Comparison of ENCODE assay signal across 8 mouse cellular contexts in the genomic region with DNA sequence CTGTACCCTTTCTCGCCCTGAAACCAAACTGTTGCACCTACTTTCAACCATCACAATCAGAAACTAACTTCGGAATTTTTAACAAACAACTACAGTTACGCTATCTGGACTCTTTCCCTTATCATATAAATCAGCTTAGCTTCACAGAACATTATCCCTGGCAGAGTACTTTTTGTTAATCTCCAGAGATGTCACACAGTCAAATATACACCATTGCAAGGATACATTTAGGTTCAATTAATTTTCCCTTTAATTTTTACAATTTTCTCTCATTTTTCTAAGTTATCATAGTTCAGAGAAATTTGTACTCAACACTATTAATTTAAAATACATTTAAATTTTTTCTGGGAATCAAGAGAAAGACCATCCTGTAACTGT. TPM values are rescaled to one million over a fixed set of nuclear protein-coding genes. Genes with fewer than 3 reads are reported as not detected.
DNase-seq lines count a peak whose midpoint lies in the region; ATAC-seq lines count a peak whose summit lies in the region.

No protein-coding gene starts in this region.

- peaks cover 0 to 10% of the 10 kb centered on the region in 2 experiments; a peak in 2 of 4 replicates for H3K4me1 ChIP-seq in heart, embryonic 14.5 days (ENCODE audit: control insufficient read depth in 2 of 2, insufficient read depth in 2 of 2, low read length in 2 of 2)
- H3K4me1 ChIP-seq in embryonic facial prominence, embryonic 10.5 days = peaks cover 14% of the 10 kb centered on the region
- H3K4me1 ChIP-seq in intestine, embryonic 14.5 days (replicated peaks; ENCODE audit: control insufficient read depth, insufficient read depth, low read length) = peaks cover 9% of the 10 kb centered on the region
- peaks cover 10% of the 10 kb centered on the region for H3K4me1 ChIP-seq in midbrain, embryonic 14.5 days (ENCODE audit: control insufficient read depth, insufficient read depth, low read length)

- peak overlapping the region; percentile 99 for H3K9ac ChIP-seq in heart, embryonic 14.5 days (ENCODE audit: low read length)
- H3K9ac ChIP-seq in intestine, embryonic 14.5 days (ENCODE audit: low read length) = peak overlapping the region; percentile 96
- no peak overlapping the region for H3K9ac ChIP-seq in midbrain, embryonic 14.5 days (replicated peaks; ENCODE audit: low read length)

- H3K9me3 ChIP-seq in heart, embryonic 14.5 days (ENCODE audit: control insufficient read depth, low read length) = no peaks in the 10 kb centered on the region
- no peaks in the 10 kb centered on the region for H3K9me3 ChIP-seq in embryonic facial prominence, embryonic 10.5 days
- no peaks in the 10 kb centered on the region for H3K9me3 ChIP-seq in intestine, embryonic 14.5 days (ENCODE audit: control insufficient read depth, low read length)
- H3K9me3 ChIP-seq in midbrain, embryonic 14.5 days (ENCODE audit: control insufficient read depth, low read length) = no peaks in the 10 kb centered on the region

- H3K36me3 ChIP-seq in heart, embryonic 14.5 days (ENCODE audit: control insufficient read depth, insufficient read depth, low read length) = no peaks in the 10 kb centered on the region
- no peaks in the 10 kb centered on the region for H3K36me3 ChIP-seq in embryonic facial prominence, embryonic 10.5 days (replicated peaks)
- no peaks in the 10 kb centered on the region for H3K36me3 ChIP-seq in intestine, embryonic 14.5 days (ENCODE audit: control insufficient read depth, insufficient read depth, low read length)
- no peaks in the 10 kb centered on the region for H3K36me3 ChIP-seq in midbrain, embryonic 14.5 days (ENCODE audit: control insufficient read depth, insufficient read depth, low read length)

- H3K4me2 ChIP-seq in heart, embryonic 14.5 days (ENCODE audit: low read length) = peak overlapping the region; percentile 85
- peak overlapping the region; percentile 42 for H3K4me2 ChIP-seq in intestine, embryonic 14.5 days (ENCODE audit: low read length)
- H3K4me2 ChIP-seq in midbrain, embryonic 14.5 days (ENCODE audit: low read length) = peak overlapping the region; percentile 93

- ATAC-seq in heart, embryonic 14.5 days (ENCODE audit: insufficient number of reproducible peaks, insufficient read depth, low FRiP score, low read depth) = no peak
- ATAC-seq in intestine, embryonic 14.5 days (replicated peaks; ENCODE audit: low FRiP score, low TSS enrichment, low read depth) = peak; percentile 33; the same call in 1 of the 2 replicates
- peak; percentile 64; the same call in 1 of the 2 replicates for ATAC-seq in midbrain, embryonic 14.5 days (ENCODE audit: low FRiP score, low TSS enrichment)

- WGBS in heart, embryonic 14.5 days = 1% methylated on average over 3 of the region's 3 CpGs
- WGBS in embryonic facial prominence, embryonic 10.5 days = 0% methylated on average over 3 of the region's 3 CpGs
- 0% methylated on average over 3 of the region's 3 CpGs for WGBS in intestine, embryonic 14.5 days
- under 1% methylated on average over 3 of the region's 3 CpGs for WGBS in midbrain, embryonic 14.5 days

- no peak for DNase-seq in heart, postnatal 10 days
- no peak for DNase-seq in embryonic facial prominence, embryonic 10.5 days (ENCODE audit: low spot score)
- DNase-seq in intestine, embryonic 14.5 days (ENCODE audit: low spot score) = no peak
- no peak for DNase-seq in midbrain, embryonic 14.5 days
- no peak for DNase-seq in adrenal gland, adult 8-10 months
- no peak for DNase-seq in left cerebral cortex, adult 11 months (ENCODE audit: low spot score)
- DNase-seq in kidney, postnatal 10 days = no peak

- no peak overlapping the region for H3K27ac ChIP-seq in heart, embryonic 14.5 days (replicated peaks in 1 of 2; ENCODE audit: control insufficient read depth in 1 of 2, insufficient read depth in 1 of 2, low read depth in 2 of 2, low read length in 2 of 2)
- 0 out of 2 replicates have a peak overlapping the region, but pooled peaks have one; percentile 94 for H3K27ac ChIP-seq in embryonic facial prominence, embryonic 10.5 days (replicated peaks)
- no peak overlapping the region for H3K27ac ChIP-seq in intestine, embryonic 14.5 days (ENCODE audit: low read depth)
- H3K27ac ChIP-seq in midbrain, embryonic 14.5 days (replicated peaks; ENCODE audit: low read depth, low read length) = no peak overlapping the region

- H3K4me3 ChIP-seq in heart, embryonic 14.5 days (ENCODE audit: control insufficient read depth in 1 of 2, insufficient read depth in 1 of 2, low read depth in 1 of 2, low read length in 2 of 2) = peak overlapping the region; percentile 96 to 99; a peak in 3 of 4 replicates
- peak overlapping the region; percentile 81 for H3K4me3 ChIP-seq in embryonic facial prominence, embryonic 10.5 days
- peak overlapping the region; percentile 99 for H3K4me3 ChIP-seq in intestine, embryonic 14.5 days (ENCODE audit: low read depth, low read length)
- peak overlapping the region; percentile 93; the same call in 1 of the 2 replicates for H3K4me3 ChIP-seq in midbrain, embryonic 14.5 days (replicated peaks; ENCODE audit: low read depth, low read length)

- intact Hi-C loops in heart, postnatal 10 days (cut with DNase I) = loop anchor here (2.0 to 5.0 kb wide), 2 partner anchors 22 to 63 kb away; a partner anchor contains a TSS

- H3K27me3 ChIP-seq in heart, embryonic 14.5 days (ENCODE audit: control insufficient read depth, insufficient read depth, low read length) = no peaks in the 10 kb centered on the region
- H3K27me3 ChIP-seq in embryonic facial prominence, embryonic 10.5 days (replicated peaks; ENCODE audit: low read depth, poor library complexity, severe bottlenecking) = peaks cover 7% of the 10 kb centered on the region; the same call in 1 of the 2 replicates
- H3K27me3 ChIP-seq in intestine, embryonic 14.5 days (replicated peaks; ENCODE audit: control insufficient read depth, insufficient read depth, low read length) = peaks cover 5% of the 10 kb centered on the region; the same call in 1 of the 2 replicates
- no peaks in the 10 kb centered on the region for H3K27me3 ChIP-seq in midbrain, embryonic 14.5 days (ENCODE audit: control insufficient read depth, insufficient read depth, low read length)

RNA-seq across cellular contexts. Expression of a gene that starts 21.3 kb away (rescaled TPM):
- 57.5 and 61.5 TPM in 2 replicates for polyA plus RNA-seq in heart, embryonic 14.5 days (2014; fragmentation: Nextera tagmentation; extraction: Ambion mirVana)
- 10 to 100 TPM; 28.8 to 34.8 TPM for total RNA-seq in heart, postnatal 10 days (2021)
- 130 and 135 TPM in 2 replicates for polyA plus RNA-seq in embryonic facial prominence, embryonic 10.5 days (2016; fragmentation: Nextera tagmentation; extraction: Ambion mirVana)
- polyA plus RNA-seq in intestine, embryonic 14.5 days (2014; fragmentation: Nextera tagmentation; extraction: Ambion mirVana) = 136 and 141 TPM in 2 replicates
- 145 and 154 TPM in 2 replicates for polyA plus RNA-seq in midbrain, embryonic 14.5 days (2014; fragmentation: Nextera tagmentation; extraction: Ambion mirVana)
- 100 to 1,000 TPM; 138 to 202 (median 172) TPM for total RNA-seq in adrenal gland, adult 8-10 months (2022)

Comparison
In these comparisons a context has a peak if more than half of its experiments do, and no peak if none do; other contexts are left out.
1. H3K4me2 ChIP-seq: peak in every context shown above with its lines; median percentile 93 in midbrain, embryonic 14.5 days; 85 in heart, embryonic 14.5 days; 42 in intestine, embryonic 14.5 days.